8 mouse cellular contexts compared by ENCODE assay signal in genomic region chr2:168248856-168249245, GRCm38 (mm10). TPM values are rescaled to one million over a fixed set of nuclear protein-coding genes. Genes with fewer than 3 reads are reported as not detected.
A peak's percentile ranks its signal among the peaks of the same experiment; 100 is the strongest.
DNase-seq lines count a peak whose midpoint lies in the region; TF ChIP-seq lines count a peak whose summit lies in the region.

No protein-coding gene starts in this region.

- no peak for DNase-seq in gastrocnemius, adult 2 months
- DNase-seq in gastrocnemius, postnatal 14 days = no peak
- DNase-seq in 3134 (ENCODE audit: extremely low read depth, insufficient read length, low spot score) = peak; percentile 48
- peak; percentile 28 for DNase-seq in T-cell, adult 2 months (ENCODE audit: low spot score)
- DNase-seq in induced T-regulatory cell, adult 2 months (ENCODE audit: low read depth) = peak; percentile 66
- DNase-seq in urinary bladder, adult 2 months (ENCODE audit: low spot score) = no peak
- DNase-seq in right cerebral cortex, adult 2 months (ENCODE audit: low spot score in 2 of 2) = no peak
- DNase-seq in gastrocnemius, postnatal 36 days = no peak

- no peak overlapping the region for H3K27ac ChIP-seq in gastrocnemius, adult 2 months

- no peak overlapping the region for H3K4me3 ChIP-seq in gastrocnemius, adult 2 months

- TF ChIP-seq CTCF in gastrocnemius, adult 2 months (IDR thresholded peaks at IDR 0.05) = peak; percentile 32; the same call in 1 of the 2 replicates

- intact Hi-C loops in gastrocnemius, adult 2 months (cut with DNase I) = no loop called here
- intact Hi-C loops in gastrocnemius, postnatal 14 days (cut with DNase I; ENCODE audit: low total_unique reads) = no loop called here
- intact Hi-C loops in gastrocnemius, postnatal 36 days (cut with DNase I) = loop anchor here (10.0 kb wide), 1 partner anchor 386 kb away; no protein-coding TSS in a partner anchor

RNA-seq across cellular contexts. Expression of gene Mocs3, which starts 18.4 kb away (rescaled TPM):
- 1 to 10 TPM; 4.0 to 4.7 TPM for total RNA-seq in gastrocnemius, adult 2 months (2021)
- total RNA-seq in gastrocnemius, postnatal 14 days (2021) = 1 to 10 TPM; 4.0 to 4.7 TPM
- 7.9 and 9.8 TPM in 2 replicates for polyA plus RNA-seq in urinary bladder, adult 2 months (2012; rRNA removed)
- total RNA-seq in gastrocnemius, postnatal 36 days (2021) = 1 to 10 TPM; 3.5 to 3.8 TPM

RNA-seq across cellular contexts. Expression of gene Dpm1, which starts 18.5 kb away (rescaled TPM):
- 10 to 100 TPM; 71.4 to 81.4 TPM for total RNA-seq in gastrocnemius, adult 2 months (2021)
- total RNA-seq in gastrocnemius, postnatal 14 days (2021) = 10 to 100 TPM; 51.4 to 52.3 TPM
- polyA plus RNA-seq in urinary bladder, adult 2 months (2012; rRNA removed) = 14.9 and 19.4 TPM in 2 replicates
- total RNA-seq in gastrocnemius, postnatal 36 days (2021) = 10 to 100 TPM; 59.0 to 77.3 TPM

RNA-seq across cellular contexts. Expression of gene Gm20716, which starts 18.7 kb away (rescaled TPM):
- 10 to 100 TPM; 10.1 to 13.0 TPM for total RNA-seq in gastrocnemius, adult 2 months (2021)
- total RNA-seq in gastrocnemius, postnatal 14 days (2021) = 10 to 100 TPM; 10.2 to 13.0 TPM
- 30.3 and 39.7 TPM in 2 replicates for polyA plus RNA-seq in urinary bladder, adult 2 months (2012; rRNA removed)
- 10 to 100 TPM in 1 of 2 experiments, 1 to 10 TPM in 1; 8.2 to 10.9 TPM for total RNA-seq in gastrocnemius, postnatal 36 days (2021)

RNA-seq across cellular contexts. Expression of gene Kcng1, which starts 32.7 kb away (rescaled TPM):
- under 1 TPM in 1 of 2 experiments, not detected in 1; 0.39 TPM for total RNA-seq in gastrocnemius, adult 2 months (2021)
- total RNA-seq in gastrocnemius, postnatal 14 days (2021) = under 1 TPM; 0.53 to 0.57 TPM
- 3.4 and 16.5 TPM in 2 replicates for polyA plus RNA-seq in urinary bladder, adult 2 months (2012; rRNA removed)
- under 1 TPM in 1 of 2 experiments, not detected in 1; 0.10 TPM for total RNA-seq in gastrocnemius, postnatal 36 days (2021)

RNA-seq across cellular contexts. Expression of gene Adnp, which starts 41.9 kb away (rescaled TPM):
- total RNA-seq in gastrocnemius, adult 2 months (2021) = 10 to 100 TPM; 14.6 to 16.2 TPM
- 10 to 100 TPM; 19.4 to 23.0 TPM for total RNA-seq in gastrocnemius, postnatal 14 days (2021)
- polyA plus RNA-seq in urinary bladder, adult 2 months (2012; rRNA removed) = 22.3 and 22.4 TPM in 2 replicates
- total RNA-seq in gastrocnemius, postnatal 36 days (2021) = 10 to 100 TPM; 15.1 to 18.0 TPM

Comparison
In these comparisons a context has a peak if more than half of its experiments do, and no peak if none do; other contexts are left out.
1. DNase-seq: peak in 3134 (single experiment), T-cell, adult 2 months (single experiment) and induced T-regulatory cell, adult 2 months (single experiment); none in gastrocnemius, adult 2 months (single experiment), gastrocnemius, postnatal 14 days (single experiment), urinary bladder, adult 2 months (single experiment), right cerebral cortex, adult 2 months (0 of 2) and gastrocnemius, postnatal 36 days (0 of 2).